Mouse (Mus musculus) fat pad, adult 2 months (tissue): Measurements from ENCODE around the gene Xirp1.

Experiments
- DNase-seq: peaks from one replicate; pipeline ENCODE4 v3.0.0-alpha.2; 2011; ENCODE audit warnings: low read depth, low spot score; ENCODE audit errors: extremely low read depth

Gene Xirp1

GRCm38 (mm10) chr9:119988304-119988703 lies 35.1 kb downstream of the Xirp1 start:
- DNase-seq: no peak

DNA sequence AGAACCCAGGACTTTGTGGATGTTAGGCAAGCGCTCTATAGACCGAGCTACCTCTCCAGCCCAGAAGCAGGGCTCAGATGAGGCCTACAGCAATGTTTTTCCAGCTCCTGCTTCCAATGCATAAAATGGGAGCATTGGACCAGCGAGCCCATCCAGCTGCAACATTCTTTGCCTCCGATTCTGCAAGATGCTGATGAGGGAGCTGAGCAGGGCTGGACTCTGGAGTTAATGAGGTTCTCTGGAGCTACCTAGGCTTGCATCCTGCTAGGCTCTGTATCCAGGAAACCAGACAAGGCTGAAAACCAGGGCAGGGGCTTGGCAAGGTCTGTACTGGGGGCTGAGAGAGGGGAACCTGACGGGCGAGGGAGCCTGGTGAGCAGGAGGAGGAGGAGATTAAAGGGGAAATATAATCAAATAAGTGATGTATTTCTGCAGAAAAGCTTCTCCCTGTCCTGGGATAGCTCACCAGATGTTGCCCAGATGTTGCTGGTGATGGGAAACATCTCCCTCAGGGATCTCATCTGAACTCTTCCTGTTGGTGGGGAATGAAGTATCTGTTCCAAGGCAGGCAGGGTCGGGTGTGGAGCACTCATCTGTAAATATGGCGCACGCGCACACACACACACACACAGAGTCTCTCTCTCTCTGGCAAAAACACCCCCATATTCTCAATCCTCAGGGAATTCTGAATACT lies 37.4 kb downstream of the Xirp1 start:
- DNase-seq: no peak

DNA sequence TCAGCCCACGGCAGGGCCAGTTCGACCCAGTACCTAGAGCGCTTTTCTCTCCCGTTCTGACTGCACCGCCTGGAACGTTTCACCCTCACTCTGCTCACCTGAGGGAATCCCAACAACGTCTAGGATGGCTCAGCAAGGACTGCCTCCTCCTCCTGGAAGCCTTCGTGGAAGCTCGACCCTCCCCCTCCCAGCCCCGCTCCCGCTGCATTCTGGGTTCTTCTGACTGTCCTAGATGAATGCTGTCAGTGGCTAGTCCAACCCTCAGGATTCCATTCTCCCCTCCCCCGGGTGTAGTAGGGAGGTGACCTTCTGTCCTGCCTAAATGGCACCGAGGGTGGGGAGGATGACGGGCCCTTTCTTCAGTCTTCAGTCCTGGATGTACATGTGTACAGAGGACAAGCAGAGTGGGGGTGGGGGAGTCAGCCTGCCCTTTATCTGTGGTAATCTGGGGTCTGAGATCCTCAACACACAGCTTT lies 38.8 kb downstream of the Xirp1 start, which contains the start of gene Csrnp1:
Csrnp1 (minus strand) TSS at position 123 of the 476 bp plus-strand sequence.
- DNase-seq: no peak

- DNase-seq: no peak
These were observed 39.5 kb downstream of the Xirp1 start for GRCm38 (mm10) chr9:119983585-119984535.

DNA sequence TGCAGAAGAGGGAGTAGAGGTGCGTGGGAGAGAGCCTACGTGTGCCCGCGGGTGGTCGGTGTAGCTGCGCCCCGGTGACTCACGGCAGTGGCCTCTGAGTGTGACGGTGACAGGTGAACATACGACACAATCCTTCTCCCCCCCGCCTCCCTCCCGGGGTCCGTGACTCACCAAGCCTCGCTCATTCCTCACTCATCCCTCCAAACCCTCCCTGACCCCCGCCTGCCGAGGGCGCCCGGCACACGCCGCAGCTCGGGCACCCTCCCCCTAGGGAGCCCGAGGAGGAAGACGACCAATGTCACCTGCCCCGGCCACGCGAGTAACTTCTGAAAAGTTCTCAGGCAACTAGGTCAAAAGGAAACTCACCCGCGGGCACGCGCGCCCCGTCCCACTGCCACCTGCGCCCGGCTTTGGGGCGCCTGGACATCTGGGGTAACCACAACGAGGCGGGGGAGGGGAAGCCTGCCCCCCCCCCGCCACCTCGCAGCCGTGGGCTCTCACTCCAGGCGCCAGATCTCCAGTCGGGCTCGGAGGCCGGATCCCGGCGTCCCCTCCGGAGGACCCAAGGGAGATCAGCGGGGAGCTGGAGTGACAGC lies 40.3 kb downstream of the Xirp1 start:
- no peak for DNase-seq

- no peak for DNase-seq
These were observed 41.1 kb downstream of the Xirp1 start for GRCm38 (mm10) chr9:119982241-119982811.

DNA sequence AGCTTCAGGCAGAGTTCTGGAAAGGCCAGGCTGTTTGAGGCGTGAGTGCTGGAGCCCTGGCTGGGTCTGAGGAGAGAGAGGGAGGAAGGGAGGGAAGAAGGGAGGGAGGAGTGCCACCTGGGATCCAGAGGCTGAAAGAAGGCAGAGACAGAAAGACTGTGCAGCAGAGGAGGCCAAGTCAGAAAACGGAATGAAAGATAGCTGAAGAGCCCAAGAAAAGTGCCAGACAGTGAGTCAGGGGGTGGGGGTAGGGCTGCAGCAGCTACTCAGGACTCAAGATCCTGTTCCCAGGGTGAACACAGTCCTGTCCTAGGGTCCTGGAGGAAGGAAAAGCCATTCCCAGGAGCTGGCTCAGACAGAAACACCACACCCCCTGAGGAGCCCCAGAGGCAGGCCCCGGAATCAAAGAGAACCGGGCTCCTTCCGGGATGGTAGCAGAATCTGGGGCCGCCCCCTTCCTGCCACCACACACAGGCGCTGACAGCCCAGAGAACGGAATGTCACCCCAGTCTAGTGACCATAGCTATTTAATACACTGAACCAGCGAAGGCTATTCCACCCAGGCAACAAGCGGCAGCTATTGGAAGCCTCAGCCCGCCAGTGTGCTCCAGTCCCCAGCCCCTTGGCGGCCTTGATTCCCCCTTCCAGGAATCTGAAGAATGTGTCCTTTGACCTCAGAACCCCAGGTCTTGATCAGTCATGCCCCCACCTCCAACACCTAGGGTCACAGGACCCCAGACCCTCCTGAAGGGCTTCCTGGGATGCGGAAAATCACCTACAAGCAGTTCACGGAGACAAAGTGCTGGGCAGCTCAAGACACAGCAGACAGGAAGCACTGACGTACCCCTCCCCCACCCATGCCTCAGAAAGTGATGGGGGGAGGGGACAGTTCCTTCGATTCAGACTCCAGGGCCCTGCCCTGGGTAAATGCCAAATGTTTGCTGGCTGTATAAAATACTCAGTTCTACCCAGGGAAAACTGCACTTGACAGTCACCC lies 41.9 kb downstream of the Xirp1 start:
- no peak for DNase-seq

GRCm38 (mm10) chr9:119980770-119981182 lies 42.6 kb downstream of the Xirp1 start:
- no peak for DNase-seq

GRCm38 (mm10) chr9:119979749-119980148 lies 43.6 kb downstream of the Xirp1 start:
- DNase-seq: no peak

DNA sequence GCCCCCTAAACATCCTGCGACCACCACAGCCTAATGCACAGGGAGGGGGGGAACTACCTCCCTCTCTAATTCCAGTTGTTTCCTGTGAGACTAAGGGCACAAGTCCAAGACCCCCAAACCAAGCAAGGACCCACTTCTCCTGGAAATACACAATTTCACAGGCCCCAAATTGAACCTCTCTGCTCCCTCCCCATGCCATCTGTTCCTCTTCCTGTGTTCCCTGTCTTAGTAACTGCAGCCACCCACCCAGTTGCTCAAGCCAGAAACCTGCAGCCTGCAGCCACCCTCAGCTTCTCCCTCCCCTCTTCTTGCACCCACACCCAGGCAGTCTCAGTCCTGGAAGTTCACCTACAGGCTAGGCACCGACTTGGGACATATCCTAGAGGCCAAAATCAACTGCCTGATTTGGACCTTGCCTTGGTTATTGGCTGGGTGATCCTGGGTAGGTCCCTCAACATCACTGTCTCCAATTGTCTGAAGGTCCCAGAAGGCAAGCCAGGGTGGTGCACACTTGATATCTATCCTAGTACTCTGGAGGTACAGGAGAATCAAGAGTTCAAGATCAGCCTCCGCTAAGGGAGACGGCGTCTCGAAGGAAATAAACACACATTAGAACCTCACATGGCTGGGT lies 44.5 kb downstream of the Xirp1 start:
- DNase-seq: no peak

DNA sequence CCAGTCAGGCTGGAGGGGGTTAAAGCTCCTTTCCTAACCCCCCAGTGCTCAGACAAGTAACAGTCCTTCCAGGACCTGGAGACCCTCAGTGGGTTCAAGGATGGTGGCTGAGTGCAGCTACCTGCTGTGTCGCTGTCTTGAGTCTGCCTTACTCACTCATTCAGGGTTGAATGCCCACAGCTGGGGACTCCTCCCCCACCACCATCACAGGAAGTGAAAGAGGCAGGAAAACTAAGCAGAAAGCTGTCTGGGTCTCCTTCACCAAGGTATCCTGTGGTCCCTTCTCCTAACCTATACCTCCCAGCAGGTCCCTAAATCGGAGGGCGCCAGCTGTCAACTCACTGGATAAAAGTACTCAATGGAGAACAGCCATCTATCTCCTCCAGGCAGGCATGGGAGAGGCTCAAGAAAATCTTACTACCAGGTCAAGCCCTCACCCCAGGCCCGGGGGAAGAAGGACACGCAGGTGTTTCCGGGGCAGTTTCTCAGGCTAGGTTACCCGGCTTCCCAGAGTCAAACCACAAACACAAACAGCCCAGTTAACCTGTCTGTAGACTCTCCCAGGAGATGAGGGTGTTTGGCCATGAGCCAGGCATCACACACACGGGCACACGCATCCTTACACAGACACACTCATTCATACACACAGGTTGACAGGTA lies 45.1 kb downstream of the Xirp1 start:
- no peak for DNase-seq

GRCm38 (mm10) chr9:119977557-119978060 lies 45.8 kb downstream of the Xirp1 start:
- DNase-seq: no peak

- no peak for DNase-seq
These were observed 46.5 kb downstream of the Xirp1 start for GRCm38 (mm10) chr9:119976704-119977556.

DNA sequence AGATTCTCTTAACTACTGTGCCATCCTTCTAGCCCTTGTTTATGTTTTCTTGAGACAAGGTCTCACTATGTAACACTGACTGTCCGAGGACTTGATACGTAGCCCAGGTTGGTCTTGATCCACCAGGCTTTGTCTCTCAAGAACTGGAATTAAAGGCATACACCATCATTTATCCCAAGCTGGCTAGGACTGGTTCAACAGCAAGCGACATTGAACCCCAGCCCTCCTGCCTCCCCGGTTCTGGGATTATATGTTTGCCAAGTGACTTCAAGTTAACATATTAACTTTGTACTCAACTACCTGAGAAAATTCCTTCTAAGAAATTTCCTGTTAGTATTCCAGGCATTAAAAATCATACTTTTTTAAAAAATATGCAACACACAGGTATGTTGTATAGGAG lies 48.1 kb downstream of the Xirp1 start:
- DNase-seq: no peak

GRCm38 (mm10) chr9:119974609-119975008 lies 48.8 kb downstream of the Xirp1 start:
- DNase-seq: no peak

DNA sequence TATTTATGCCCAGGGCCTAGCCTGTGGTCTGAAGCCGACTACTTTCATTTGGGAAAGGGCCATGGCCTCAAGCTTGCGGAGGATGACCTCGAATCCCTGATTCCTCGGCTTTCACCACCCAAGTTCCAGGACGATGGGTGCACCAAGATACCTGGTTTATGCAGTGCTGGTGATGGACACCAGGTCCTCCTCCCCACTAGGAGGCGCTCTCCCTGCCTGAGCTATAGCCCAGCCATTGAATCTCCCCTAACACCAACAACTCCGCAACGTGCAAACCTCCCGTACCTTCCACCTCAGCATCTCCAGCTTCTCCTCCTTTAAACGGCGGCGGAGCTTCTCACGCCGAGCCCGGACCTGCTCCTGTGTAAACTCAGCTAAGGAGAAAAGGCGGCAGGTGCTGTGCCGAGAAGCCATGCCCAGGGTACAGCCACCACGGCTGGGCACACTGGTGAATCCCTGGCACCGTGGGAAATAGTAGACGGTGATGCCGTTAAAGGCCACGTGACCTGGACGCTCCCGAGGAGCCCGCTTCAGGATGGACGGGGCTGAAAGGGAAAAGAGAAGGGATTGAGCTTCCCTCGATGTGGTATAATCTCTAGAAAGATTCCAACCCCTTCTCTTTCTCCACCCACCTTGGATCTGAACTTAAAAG lies 49.4 kb downstream of the Xirp1 start:
- DNase-seq: no peak

- no peak for DNase-seq
These were observed 50.1 kb downstream of the Xirp1 start for GRCm38 (mm10) chr9:119973281-119973680.
